ENCODE assay signal across 9 mouse cellular contexts in the genomic region with DNA sequence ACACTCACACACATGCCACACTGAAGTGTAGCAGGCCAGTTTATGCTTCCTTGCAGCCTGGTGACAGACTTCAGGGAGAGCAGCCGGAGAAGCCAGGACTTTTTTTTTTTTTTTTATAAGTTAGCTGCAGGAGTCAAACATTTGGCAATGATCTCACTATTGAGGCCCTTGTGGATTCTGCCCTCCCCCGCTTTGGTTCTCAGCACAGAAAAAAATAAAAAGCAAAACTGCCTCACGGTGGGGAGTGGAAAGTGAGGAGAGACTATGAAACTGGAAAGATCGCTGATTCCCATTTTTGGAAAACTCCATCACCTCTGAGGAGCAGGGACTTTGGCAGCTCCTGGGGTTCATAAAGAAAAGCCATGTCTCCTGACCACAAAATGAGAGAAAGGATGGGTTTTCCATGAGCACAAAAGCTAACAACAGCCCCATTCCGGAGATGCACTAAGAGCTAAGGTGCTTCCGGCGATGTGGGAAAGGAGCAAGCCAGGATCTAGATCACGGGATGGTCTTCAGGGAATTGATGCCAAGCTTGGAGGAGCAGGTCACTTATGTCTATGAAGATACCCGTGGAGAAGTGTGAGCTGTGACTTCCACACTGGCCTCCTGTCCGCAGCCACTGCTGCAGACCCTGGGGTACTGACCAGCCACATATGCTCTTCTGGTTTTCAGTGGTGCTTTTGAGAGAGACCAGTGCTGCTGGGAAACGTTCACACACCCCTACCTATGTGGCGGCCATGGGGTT. TPM values are rescaled to one million over a fixed set of nuclear protein-coding genes. Genes with fewer than 3 reads are reported as not detected.
DNase-seq lines count a peak whose midpoint lies in the region; ATAC-seq and TF ChIP-seq lines count a peak whose summit lies in the region.
"Had no signal": no experiment of that assay in that cellular context is flagged by ENCODE, and none has a peak within 500 bp of the region (broad histone marks: within the 10 kb centered on the region; RNA-seq: fewer than 3 reads in every experiment).

No protein-coding gene starts in this region.

- H3K4me1 ChIP-seq in lung, embryonic 15.5 days, result peaks cover 40% of the 10 kb centered on the region
- H3K4me1 ChIP-seq in embryonic facial prominence, embryonic 13.5 days, result peaks cover 35% of the 10 kb centered on the region
- H3K4me1 ChIP-seq in forebrain, postnatal 0 days (ENCODE audit: insufficient read depth), result peaks cover 4% of the 10 kb centered on the region; the same call in 1 of the 2 replicates
- H3K4me1 ChIP-seq in neural tube, embryonic 13.5 days (replicated peaks), result peaks cover 35% of the 10 kb centered on the region

- H3K36me3 ChIP-seq in lung, embryonic 15.5 days, result no peaks in the 10 kb centered on the region
- H3K36me3 ChIP-seq in embryonic facial prominence, embryonic 13.5 days, result no peaks in the 10 kb centered on the region
- no peaks in the 10 kb centered on the region for H3K36me3 ChIP-seq in forebrain, postnatal 0 days (ENCODE audit: insufficient read depth)
- no peaks in the 10 kb centered on the region for H3K36me3 ChIP-seq in neural tube, embryonic 13.5 days

- H3K4me3 ChIP-seq in lung, embryonic 15.5 days, result no peak overlapping the region
- H3K4me3 ChIP-seq in embryonic facial prominence, embryonic 13.5 days, result no peak overlapping the region
- H3K4me3 ChIP-seq in forebrain, postnatal 0 days (ENCODE audit: low read depth, low read length), result no peak overlapping the region
- no peak overlapping the region for H3K4me3 ChIP-seq in neural tube, embryonic 13.5 days

- TF ChIP-seq CTCF in forebrain, postnatal 0 days (IDR thresholded peaks at IDR 0.05; ENCODE audit: low read depth), result no peak

- no peaks in the 10 kb centered on the region for H3K9me3 ChIP-seq in lung, embryonic 15.5 days
- no peaks in the 10 kb centered on the region for H3K9me3 ChIP-seq in embryonic facial prominence, embryonic 13.5 days
- H3K9me3 ChIP-seq in forebrain, postnatal 0 days (ENCODE audit: low read length), result no peaks in the 10 kb centered on the region
- 0 out of 2 replicates have a peak, but pooled peaks cover 8% of the 10 kb centered on the region for H3K9me3 ChIP-seq in neural tube, embryonic 13.5 days

- no peaks in the 10 kb centered on the region for H3K27me3 ChIP-seq in lung, embryonic 15.5 days
- H3K27me3 ChIP-seq in embryonic facial prominence, embryonic 13.5 days, result no peaks in the 10 kb centered on the region
- H3K27me3 ChIP-seq in forebrain, postnatal 0 days (ENCODE audit: insufficient read depth, low read length), result no peaks in the 10 kb centered on the region
- H3K27me3 ChIP-seq in neural tube, embryonic 13.5 days, result no peaks in the 10 kb centered on the region
- H3K27me3 ChIP-seq: Patski had no signal

- H3K4me2 ChIP-seq in lung, embryonic 15.5 days, result no peak overlapping the region
- H3K4me2 ChIP-seq in embryonic facial prominence, embryonic 13.5 days, result no peak overlapping the region
- H3K4me2 ChIP-seq in forebrain, postnatal 0 days (ENCODE audit: low read depth), result no peak overlapping the region
- no peak overlapping the region for H3K4me2 ChIP-seq in neural tube, embryonic 13.5 days

- peak overlapping the region; percentile 84 for H3K27ac ChIP-seq in lung, embryonic 15.5 days
- peak overlapping the region; percentile 85 for H3K27ac ChIP-seq in embryonic facial prominence, embryonic 13.5 days
- 0 out of 2 replicates have a peak overlapping the region, but pooled peaks have one; percentile 59 for H3K27ac ChIP-seq in forebrain, postnatal 0 days (ENCODE audit: low read depth, low read length)
- peak overlapping the region; percentile 87 for H3K27ac ChIP-seq in neural tube, embryonic 13.5 days (replicated peaks)
- H3K27ac ChIP-seq: macrophage had no signal

- no peak overlapping the region for H3K9ac ChIP-seq in lung, embryonic 15.5 days
- no peak overlapping the region for H3K9ac ChIP-seq in embryonic facial prominence, embryonic 13.5 days
- H3K9ac ChIP-seq in forebrain, postnatal 0 days, result no peak overlapping the region
- no peak overlapping the region for H3K9ac ChIP-seq in neural tube, embryonic 13.5 days

- WGBS in lung, embryonic 15.5 days, result 62% methylated on average over 12 of the region's 12 CpGs
- WGBS in embryonic facial prominence, embryonic 13.5 days, result 58% methylated on average over 12 of the region's 12 CpGs
- 73% methylated on average over 12 of the region's 12 CpGs for WGBS in forebrain, postnatal 0 days
- 78% methylated on average over 12 of the region's 12 CpGs for WGBS in neural tube, embryonic 13.5 days

- peak; percentile 21; the same call in 1 of the 2 replicates for ATAC-seq in lung, embryonic 15.5 days (ENCODE audit: borderline replicate concordance, extremely low read depth, low FRiP score, low TSS enrichment)
- no peak for ATAC-seq in embryonic facial prominence, embryonic 13.5 days (ENCODE audit: insufficient number of reproducible peaks, insufficient read depth, low FRiP score, low TSS enrichment, low read depth)
- no peak for ATAC-seq in forebrain, postnatal 0 days
- ATAC-seq in neural tube, embryonic 13.5 days (ENCODE audit: low read depth), result no peak

- DNase-seq in lung, postnatal 4 days, result no peak
- DNase-seq in forebrain, postnatal 0 days, result no peak
- DNase-seq in right cerebral cortex, adult 18-20 months, result no peak
- no peak for DNase-seq in gastrocnemius, adult 8-10 months (ENCODE audit: low spot score in 2 of 2)

RNA-seq across cellular contexts. Expression of a gene that starts 57.1 kb away (rescaled TPM):
- 0.36 and 0.46 TPM in 2 replicates for polyA plus RNA-seq in lung, embryonic 15.5 days (2015; fragmentation: Nextera tagmentation; extraction: Ambion mirVana)
- 0.72 and 0.76 TPM in 2 replicates for polyA plus RNA-seq in embryonic facial prominence, embryonic 13.5 days (2015; fragmentation: Nextera tagmentation; extraction: Ambion mirVana)
- 0.38 and 0.77 TPM in 2 replicates for total RNA-seq in forebrain, postnatal 0 days (2014; rRNA removed)
- 0.39 and 0.47 TPM in 2 replicates for polyA plus RNA-seq in forebrain, postnatal 0 days (2015; fragmentation: Nextera tagmentation; extraction: Ambion mirVana)
- 0.60 and 1.2 TPM in 2 replicates for polyA plus RNA-seq in neural tube, embryonic 13.5 days (2015; fragmentation: Nextera tagmentation; extraction: Ambion mirVana)
- total RNA-seq in gastrocnemius, adult 8-10 months (2022), result not detected
